Mouse (Mus musculus) thymus, adult 2 months (tissue): ENCODE measurements around the gene Zbtb38. TPM values are rescaled to one million over a fixed set of nuclear protein-coding genes. Genes with fewer than 3 reads are reported as not detected.
A peak's percentile ranks its signal among the peaks of the same experiment; 100 is the strongest.

Experiments
- DNase-seq: peaks from one replicate; pipeline ENCODE4 v3.0.0; 2021
- H3K27ac ChIP-seq: fragments of 200-500 bp; 2 replicates; pipeline ENCODE4 v1.5.1; 2012; ENCODE audit warnings: low read length, control low read depth; ENCODE audit not compliant: control insufficient read depth, insufficient read depth
- H3K27me3 ChIP-seq: fragments of 200-500 bp; 2 replicates; pipeline ENCODE4 v1.6.1; 2012; ENCODE audit warnings: mild to moderate bottlenecking, low read length, moderate library complexity, mixed read lengths; ENCODE audit not compliant: control insufficient read depth, insufficient read depth
- H3K36me3 ChIP-seq: fragments of 200-500 bp; 2 replicates; pipeline ENCODE4 v1.6.1; 2012; ENCODE audit warnings: mild to moderate bottlenecking, low read length, moderate library complexity; ENCODE audit not compliant: control insufficient read depth, insufficient read depth
- H3K4me1 ChIP-seq: fragments of 200-500 bp; replicated peaks from 2 replicates; pipeline ENCODE4 v1.6.1; 2012; ENCODE audit warnings: low read length; ENCODE audit not compliant: control insufficient read depth, insufficient read depth
- H3K4me3 ChIP-seq: fragments of 200-500 bp; 2 replicates; pipeline ENCODE4 v1.5.1; 2012; ENCODE audit warnings: mild to moderate bottlenecking, low read length, control low read depth, moderate library complexity; ENCODE audit not compliant: control insufficient read depth, insufficient read depth
- CTCF ChIP-seq: fragments of 200-500 bp; IDR thresholded peaks from 2 replicates; pipeline ENCODE4 v1.5.1; 2012; ENCODE audit warnings: mild to moderate bottlenecking, control low read depth, low read length, moderate library complexity, borderline replicate concordance; ENCODE audit not compliant: control insufficient read depth, poor library complexity, insufficient read depth; ENCODE audit errors: extremely low read depth
- POLR2A ChIP-seq: fragments of 200-500 bp; IDR thresholded peaks from 2 replicates; pipeline ENCODE4 v1.6.1; 2012; ENCODE audit warnings: mild to moderate bottlenecking, low read length, control low read depth, moderate library complexity; ENCODE audit not compliant: control insufficient read depth, poor library complexity, insufficient read depth; ENCODE audit errors: extremely low read depth
- WGBS: fragments of 180-500 bp; shearing (Covaris S2); methylation state at CpG from one replicate; pipeline ENCODE4 v1.1.7; 2018; 5-methylcytosine and 5-hydroxymethylcytosine counted together
- polyA plus RNA-seq: library from polyadenylated mRNA; depleted of rRNA; stranded (reverse); fragments of >200 nt; gene quantifications from 2 replicates; pipeline ENCODE4 v1.2.3, GENCODE M21; 2012

Zbtb38 gene
- polyA plus RNA-seq, 1 experiment: 7.2 TPM

DNA sequence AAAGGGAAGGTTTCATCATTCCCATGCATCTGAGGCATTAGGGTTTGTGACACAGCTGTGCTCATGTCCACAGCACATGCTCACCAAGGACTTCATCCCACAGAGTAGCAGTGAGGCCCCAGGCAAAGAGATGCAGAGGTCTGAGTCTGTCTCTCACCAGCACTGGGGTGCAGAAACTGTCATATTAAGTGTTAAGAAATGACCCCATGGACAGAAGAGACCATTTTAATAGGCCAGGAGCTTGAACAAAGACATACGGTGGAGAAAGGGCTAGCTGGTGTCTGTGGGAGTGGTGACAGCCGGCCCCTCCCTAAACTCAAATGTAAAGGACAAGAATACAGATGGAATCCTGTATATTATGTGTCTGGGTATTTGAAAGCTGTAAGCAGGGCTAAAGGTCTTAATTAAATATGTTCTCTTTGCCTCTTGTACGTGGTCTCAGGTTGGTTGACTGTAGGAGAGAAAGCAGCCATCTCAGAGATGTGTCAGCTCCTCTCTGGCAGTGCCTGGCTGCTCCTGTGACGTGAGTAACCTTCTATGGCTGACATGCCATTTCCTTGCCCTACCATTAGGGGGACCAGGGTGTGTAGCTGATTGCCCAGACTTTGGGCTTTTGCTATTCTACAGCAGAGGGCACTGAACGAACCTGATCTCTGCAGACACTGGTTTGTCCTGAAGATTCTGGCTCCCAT lies 77.4 kb downstream of the Zbtb38 start:
- peak; percentile 43; the same call in 1 of the 2 replicates for TF ChIP-seq CTCF
- TF ChIP-seq POLR2A: no peak
- Histone ChIP-seq H3K27me3 (no peaks in the 10 kb centered on the region), H3K4me3 (no peak overlapping the region), H3K36me3 (no peaks in the 10 kb centered on the region), H3K27ac (no peak overlapping the region), H3K4me1 (no peaks in the 10 kb centered on the region)
- WGBS: 39% methylated on average over 5 of the region's 5 CpGs
- DNase-seq: peak; percentile 76

DNA sequence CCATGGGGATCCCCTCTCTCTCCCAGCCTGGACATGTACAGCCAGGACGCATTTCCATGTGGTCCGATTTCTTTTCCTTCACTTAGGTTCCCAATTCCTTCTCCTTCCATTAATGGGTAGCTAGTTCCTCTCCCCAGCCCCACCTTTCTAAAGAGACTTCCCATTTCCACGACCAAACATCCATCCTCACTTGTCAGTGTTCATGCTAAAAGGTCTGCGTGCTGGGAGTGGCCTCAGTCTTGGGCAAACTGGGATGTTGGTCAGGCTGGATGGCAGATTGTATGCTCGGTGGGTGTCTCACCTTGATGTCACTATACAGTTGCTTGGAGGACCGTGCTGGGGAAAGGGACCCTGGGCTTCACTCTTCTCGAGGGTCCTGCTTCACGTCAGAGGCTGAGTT lies 78.3 kb downstream of the Zbtb38 start:
- no peak for DNase-seq
- WGBS: 88% methylated on average over 8 of the region's 8 CpGs
- Histone ChIP-seq H3K36me3 (no peaks in the 10 kb centered on the region), H3K27ac (no peak overlapping the region), H3K4me1 (no peaks in the 10 kb centered on the region; the same call in 1 of the 2 replicates), H3K27me3 (no peaks in the 10 kb centered on the region), H3K4me3 (no peak overlapping the region)
- no peak for TF ChIP-seq POLR2A
- no peak for TF ChIP-seq CTCF

DNA sequence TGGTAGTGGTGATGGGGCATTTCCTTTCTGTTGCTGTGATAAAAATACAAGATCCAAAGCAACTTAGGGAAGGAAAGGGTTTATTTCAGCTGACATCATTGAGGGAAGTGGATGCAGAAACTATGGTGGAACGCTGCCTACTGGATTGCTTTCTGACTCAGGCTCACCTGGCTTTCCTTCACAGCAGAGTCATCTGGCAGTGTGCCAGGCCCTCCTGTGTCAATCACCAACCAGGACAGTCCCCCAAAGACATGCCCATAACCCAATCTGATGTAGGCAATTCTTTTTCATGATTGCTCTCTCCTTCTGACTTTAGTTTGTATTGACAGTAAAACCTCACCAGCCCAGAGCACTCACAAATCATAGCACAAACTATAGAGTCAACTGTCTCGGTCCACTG lies 80.2 kb downstream of the Zbtb38 start:
- Histone ChIP-seq H3K4me1 (no peaks in the 10 kb centered on the region; the same call in 1 of the 2 replicates), H3K27ac (no peak overlapping the region), H3K4me3 (no peak overlapping the region), H3K36me3 (no peaks in the 10 kb centered on the region), H3K27me3 (no peaks in the 10 kb centered on the region)
- WGBS: 86% methylated on average over 2 of the region's 2 CpGs
- no peak for DNase-seq
- TF ChIP-seq CTCF (no peak), POLR2A (no peak)

DNA sequence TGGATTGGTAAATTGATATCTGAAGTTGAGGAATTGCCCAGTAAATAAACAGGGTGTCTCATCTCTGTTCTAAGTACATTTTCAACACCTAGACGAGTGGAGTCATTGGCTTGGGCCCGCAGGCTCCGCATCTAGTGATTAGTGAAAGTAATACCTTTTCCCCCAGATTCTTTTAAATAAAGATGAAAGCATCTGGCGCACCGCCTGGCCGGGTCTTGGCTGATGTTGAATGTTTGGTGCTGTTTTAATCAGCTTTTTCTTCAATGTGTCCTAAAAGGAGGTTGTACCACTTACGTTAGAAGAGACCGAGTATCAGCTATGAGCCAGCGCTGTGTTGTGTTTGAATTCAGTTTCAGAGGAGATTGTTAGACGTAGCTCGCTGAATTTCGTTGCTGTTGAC lies 81.4 kb downstream of the Zbtb38 start:
- WGBS: 96% methylated on average over 12 of the region's 12 CpGs
- no peak for TF ChIP-seq POLR2A
- no peak for TF ChIP-seq CTCF
- H3K27me3 ChIP-seq: no peaks in the 10 kb centered on the region
- H3K27ac ChIP-seq: no peak overlapping the region
- no peak for DNase-seq
- H3K4me3 ChIP-seq: no peak overlapping the region
- no peaks in the 10 kb centered on the region; the same call in 1 of the 2 replicates for H3K4me1 ChIP-seq
- H3K36me3 ChIP-seq: no peaks in the 10 kb centered on the region

DNA sequence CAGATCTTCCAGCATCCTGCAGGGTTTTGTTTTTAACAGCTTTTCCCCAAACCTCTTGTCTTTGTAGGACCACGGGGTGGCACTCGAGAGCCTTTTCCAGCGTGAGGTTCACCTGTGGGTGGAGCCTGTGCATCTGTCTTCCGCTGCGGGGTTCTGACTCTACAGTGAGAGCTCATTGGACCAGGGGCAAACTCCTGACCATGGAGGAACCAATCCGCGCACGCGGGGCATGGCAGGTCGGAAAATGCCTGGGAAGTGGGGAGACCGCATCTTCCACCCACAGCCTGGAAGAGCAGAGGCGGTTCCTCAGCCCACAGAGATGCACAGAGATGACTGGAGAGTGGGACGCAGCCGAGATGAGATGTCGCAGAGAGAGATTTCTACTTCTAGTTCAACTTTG lies 82.8 kb downstream of the Zbtb38 start:
- no peak overlapping the region for H3K27ac ChIP-seq
- no peaks in the 10 kb centered on the region for H3K36me3 ChIP-seq
- DNase-seq: peak; percentile 96
- no peaks in the 10 kb centered on the region; the same call in 1 of the 2 replicates for H3K4me1 ChIP-seq
- H3K4me3 ChIP-seq: peak overlapping the region; percentile 27
- TF ChIP-seq CTCF (peak; percentile 89), POLR2A (peak; percentile 66)
- WGBS: under 1% methylated on average over 15 of the region's 15 CpGs
- H3K27me3 ChIP-seq: no peaks in the 10 kb centered on the region

DNA sequence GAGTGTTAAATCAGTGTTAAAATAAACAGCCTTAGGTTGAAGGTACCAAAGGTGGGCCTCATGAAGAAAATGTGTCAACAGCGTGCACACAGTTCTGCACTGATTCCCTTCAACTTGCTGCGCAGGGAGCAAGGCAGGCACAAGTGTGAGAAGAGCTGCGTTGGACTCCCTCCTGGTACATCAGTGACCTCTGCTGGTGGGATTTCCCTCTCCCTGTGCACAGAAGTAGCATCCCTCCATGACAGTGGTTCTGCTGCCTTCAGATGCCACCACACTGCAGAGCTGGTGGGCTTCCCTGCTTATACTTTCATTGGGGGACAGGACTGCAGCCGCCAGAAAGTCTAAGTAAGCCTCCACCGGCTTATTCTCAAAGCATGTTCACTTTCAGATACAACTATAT lies 84.0 kb downstream of the Zbtb38 start:
- DNase-seq: peak; percentile 79
- TF ChIP-seq CTCF (peak; percentile 68; the same call in 1 of the 2 replicates), POLR2A (no peak)
- H3K4me1 ChIP-seq: no peaks in the 10 kb centered on the region; the same call in 1 of the 2 replicates
- H3K4me3 ChIP-seq: no peak overlapping the region
- no peaks in the 10 kb centered on the region for H3K27me3 ChIP-seq
- no peaks in the 10 kb centered on the region for H3K36me3 ChIP-seq
- 58% methylated on average over 5 of the region's 5 CpGs for WGBS
- H3K27ac ChIP-seq: no peak overlapping the region
